Mouse (Mus musculus) forebrain, embryonic 14.5 days (tissue): ENCODE measurements around the gene Gpld1. TPM values are rescaled to one million over a fixed set of nuclear protein-coding genes. Genes with fewer than 3 reads are reported as not detected.
A peak's percentile ranks its signal among the peaks of the same experiment; 100 is the strongest.
"Not testable (repeated sequence)": the region's sequence is repeated elsewhere in the genome, so short reads cannot be mapped to it uniquely, and the experiment has no call there.

Experiments used
- ATAC-seq: fragments of 200-750 bp; cut with Nextera tagmentation; 2 replicates; pipeline ENCODE4 v1.8.0; 2017; ENCODE audit warnings: mild to moderate bottlenecking, moderate library complexity
- DNase-seq: peaks from one replicate; pipeline ENCODE4 v3.0.0-alpha.2; 2015; ENCODE audit warnings: low spot score
- H3K27ac ChIP-seq: fragments of 300-500 bp; sonication (generic); 2 replicates; pipeline ENCODE4 v1.5.1; 2014; ENCODE audit warnings: low read depth, mild to moderate bottlenecking, control low read depth, low read length, moderate library complexity
- H3K27me3 ChIP-seq: fragments of 300-500 bp; sonication (generic); replicated peaks from 2 replicates; pipeline ENCODE4 v1.6.1; 2014; ENCODE audit warnings: low read length, control low read depth, mixed read lengths; ENCODE audit not compliant: control insufficient read depth, insufficient read depth
- H3K36me3 ChIP-seq: fragments of 300-500 bp; sonication (generic); 2 replicates; pipeline ENCODE4 v1.6.1; 2014; ENCODE audit warnings: low read length, control low read depth; ENCODE audit not compliant: control insufficient read depth, insufficient read depth
- H3K4me1 ChIP-seq: fragments of 300-500 bp; sonication (generic); 2 replicates; pipeline ENCODE4 v1.6.1; 2014; ENCODE audit warnings: antibody characterized with exemption, low read length, control low read depth; ENCODE audit not compliant: control insufficient read depth, insufficient read depth
- H3K4me2 ChIP-seq: fragments of 300-500 bp; sonication (generic); 2 replicates; pipeline ENCODE4 v1.6.1; 2014; ENCODE audit warnings: mild to moderate bottlenecking, control low read depth, low read length
- H3K4me3 ChIP-seq: fragments of 300-500 bp; sonication (generic); 2 replicates; pipeline ENCODE4 v1.5.1; 2014; ENCODE audit warnings: low read depth, low read length, control low read depth
- H3K9ac ChIP-seq: fragments of 300-500 bp; sonication (generic); 2 replicates; pipeline ENCODE4 v1.6.1; 2014; ENCODE audit warnings: mild to moderate bottlenecking, low read length, control low read depth, moderate library complexity
- H3K9me3 ChIP-seq: fragments of 300-500 bp; sonication (generic); replicated peaks from 2 replicates; pipeline ENCODE4 v1.6.1; 2016; ENCODE audit warnings: low read length, control low read depth, mixed read lengths; ENCODE audit not compliant: control insufficient read depth
- WGBS: fragments of 180-500 bp; shearing (Covaris S2); extraction: QIAGEN DNeasy Blood & Tissue Kit; methylation state at CpG from one replicate; pipeline ENCODE4 v1.1.7; 2014; 5-methylcytosine and 5-hydroxymethylcytosine counted together
- polyA plus RNA-seq: library from polyadenylated mRNA; unstranded; fragments of >200 nt; fragmentation: Nextera tagmentation; extraction: Ambion mirVana; gene quantifications from 2 replicates; pipeline ENCODE4 v1.2.1, GENCODE M21; 2014

Gpld1 gene
- polyA plus RNA-seq, 1 experiment from 2014 or later: 0.67 TPM

DNA sequence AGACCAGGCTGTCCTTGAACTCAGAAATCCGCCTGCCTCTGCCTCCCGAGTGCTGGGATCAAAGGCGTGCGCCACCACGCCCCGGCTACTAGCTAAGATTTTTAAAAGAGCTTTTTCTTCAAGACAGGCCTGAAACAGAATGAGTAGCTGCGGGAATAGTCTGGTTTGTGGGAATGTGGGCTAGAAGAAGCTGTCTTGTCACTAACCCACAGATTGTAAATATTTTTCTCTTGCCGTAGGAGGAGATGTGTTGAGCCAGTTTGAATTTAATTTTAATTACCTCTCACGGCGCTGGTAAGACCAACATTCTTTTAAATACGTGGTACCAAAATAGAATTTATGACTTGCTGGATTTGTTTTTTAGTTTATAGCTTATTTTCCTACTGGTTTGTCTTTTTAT, 15.7 kb downstream of the Gpld1 start:
- no peak overlapping the region for H3K4me2 ChIP-seq
- WGBS: 92% methylated on average over 11 of the region's 11 CpGs
- H3K27me3 ChIP-seq: no peaks in the 10 kb centered on the region
- no peak overlapping the region for H3K27ac ChIP-seq
- no peak overlapping the region for H3K4me3 ChIP-seq
- H3K9me3 ChIP-seq: no peaks in the 10 kb centered on the region
- H3K36me3 ChIP-seq: no peaks in the 10 kb centered on the region
- no peaks in the 10 kb centered on the region for H3K4me1 ChIP-seq
- ATAC-seq (no peak), DNase-seq (no peak)
- no peak overlapping the region for H3K9ac ChIP-seq

DNA sequence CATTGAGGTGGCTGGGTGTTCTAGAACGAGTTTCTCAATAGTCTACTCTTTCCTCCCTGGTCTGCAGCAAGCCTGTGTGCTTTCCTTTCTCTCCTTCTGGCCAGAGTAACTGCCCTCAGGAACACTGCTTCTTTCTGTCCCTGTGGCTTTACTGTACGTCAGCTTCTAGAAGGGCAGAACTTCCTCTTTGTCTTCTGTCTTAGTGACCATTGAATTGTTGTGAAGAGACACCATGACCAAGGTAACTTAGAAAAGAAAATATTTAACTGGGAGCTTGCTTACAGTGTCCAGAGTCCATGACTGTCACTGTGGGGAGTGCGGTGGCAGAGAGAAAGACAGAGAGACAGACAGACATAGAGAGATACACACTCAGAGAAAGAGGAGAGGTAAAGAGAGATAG, 17.1 kb downstream of the Gpld1 start:
- Histone ChIP-seq H3K27ac (no peak overlapping the region), H3K9me3 (no peaks in the 10 kb centered on the region), H3K36me3 (no peaks in the 10 kb centered on the region), H3K4me1 (no peaks in the 10 kb centered on the region), H3K4me2 (no peak overlapping the region), H3K9ac (no peak overlapping the region), H3K27me3 (no peaks in the 10 kb centered on the region), H3K4me3 (no peak overlapping the region)
- ATAC-seq: no peak
- 79% methylated on average over 3 of the region's 3 CpGs for WGBS
- no peak for DNase-seq

DNA sequence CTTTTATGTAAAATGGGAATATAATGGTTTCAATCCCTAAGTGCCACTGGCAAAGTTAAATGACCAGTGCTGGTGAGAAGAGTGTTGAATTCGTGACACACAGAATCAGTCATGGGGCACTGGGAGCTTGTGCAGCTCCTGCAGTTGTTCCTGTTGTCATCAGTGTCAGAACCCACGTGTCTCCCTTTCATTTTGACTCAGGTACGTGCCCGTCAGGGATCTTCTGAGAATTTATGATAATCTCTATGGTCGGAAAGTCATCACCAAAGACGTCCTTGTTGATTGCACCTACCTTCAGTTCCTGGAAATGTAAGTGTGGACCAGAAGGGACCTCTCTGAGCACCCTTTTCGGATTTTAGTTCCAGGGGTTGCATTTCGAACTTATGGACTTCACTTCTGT, 19.2 kb downstream of the Gpld1 start:
- ATAC-seq (no peak), DNase-seq (no peak)
- Histone ChIP-seq H3K9me3 (no peaks in the 10 kb centered on the region), H3K4me1 (no peaks in the 10 kb centered on the region), H3K4me2 (no peak overlapping the region), H3K9ac (no peak overlapping the region), H3K36me3 (no peaks in the 10 kb centered on the region), H3K27me3 (no peaks in the 10 kb centered on the region), H3K27ac (no peak overlapping the region), H3K4me3 (no peak overlapping the region)
- 86% methylated on average over 8 of the region's 8 CpGs for WGBS

DNA sequence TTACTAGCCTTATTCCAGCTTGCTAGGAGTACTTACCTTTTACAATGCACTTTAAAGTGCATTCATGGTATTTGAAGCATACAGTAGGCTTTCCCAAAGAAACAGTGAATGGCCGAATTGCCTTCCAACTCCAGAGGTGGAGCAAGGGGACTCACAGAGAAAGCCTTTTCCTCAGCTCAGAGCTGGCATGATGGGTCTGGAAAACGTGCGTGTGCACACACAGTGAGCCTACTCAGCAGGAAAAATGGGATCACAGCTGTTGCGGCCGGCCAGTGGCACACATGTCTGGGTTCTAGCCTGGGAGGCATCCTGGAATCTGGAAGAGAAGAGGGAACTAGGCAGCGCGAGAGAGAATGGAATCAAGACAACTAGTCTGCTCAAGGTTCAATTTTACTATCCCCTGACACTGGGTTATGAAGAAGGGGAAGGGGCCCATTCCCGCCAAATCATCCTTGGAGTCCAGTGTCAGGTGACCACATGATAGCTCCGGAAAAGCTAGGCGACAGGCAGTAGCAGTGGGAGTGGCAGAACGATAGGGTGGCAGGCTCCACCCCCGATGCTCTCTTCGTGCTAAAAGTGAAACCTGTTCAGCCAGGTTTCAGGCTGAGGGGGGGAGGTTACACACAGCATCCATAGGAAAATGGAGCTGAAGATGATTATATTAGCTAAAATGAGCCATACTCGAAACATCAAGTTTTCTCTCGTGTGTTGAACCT, 22.3 kb downstream of the Gpld1 start:
- WGBS: 21% methylated on average over 15 of the region's 15 CpGs

GRCm38 (mm10) chr13:24965846-24966201, 22.9 kb downstream of the Gpld1 start:
- ATAC-seq (no peak), DNase-seq (no peak)
- Histone ChIP-seq H3K4me2 (peak overlapping the region; percentile 40), H3K27me3 (no peaks in the 10 kb centered on the region), H3K36me3 (no peaks in the 10 kb centered on the region), H3K4me1 (no peaks in the 10 kb centered on the region), H3K4me3 (peak overlapping the region; percentile 17), H3K27ac (no peak overlapping the region), H3K9ac (peak overlapping the region; percentile 1; the same call in 1 of the 2 replicates), H3K9me3 (no peaks in the 10 kb centered on the region)
- WGBS: 47% methylated on average over 5 of the region's 5 CpGs

More for the DNA sequence above, 22.3 kb downstream of the Gpld1 start:
- Histone ChIP-seq H3K27me3 (no peaks in the 10 kb centered on the region), H3K36me3 (no peaks in the 10 kb centered on the region), H3K9me3 (no peaks in the 10 kb centered on the region), H3K27ac (no peak overlapping the region), H3K4me3 (peak overlapping the region; percentile 17), H3K4me1 (no peaks in the 10 kb centered on the region), H3K9ac (peak overlapping the region; percentile 1; the same call in 1 of the 2 replicates), H3K4me2 (peak overlapping the region; percentile 40)
- DNase-seq (no peak), ATAC-seq (no peak)

DNA sequence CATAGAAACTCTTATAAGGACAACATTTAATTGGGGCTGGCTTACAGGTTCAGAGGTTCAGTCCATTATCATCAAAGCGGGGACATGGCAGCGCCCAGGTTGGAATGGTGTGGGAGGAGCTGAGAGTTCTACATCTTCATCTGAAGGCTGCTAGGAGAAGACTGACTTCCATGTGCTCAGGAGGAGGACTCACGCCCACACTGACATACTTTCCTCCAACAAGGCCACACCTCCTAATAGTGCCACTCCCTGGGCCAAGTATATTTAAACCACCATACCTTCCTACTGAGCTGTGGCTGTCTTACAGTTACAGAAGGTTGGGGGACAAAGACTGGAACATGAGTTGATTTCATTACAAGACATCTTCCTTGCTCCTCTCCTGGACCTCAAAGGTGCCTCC, 28.8 kb downstream of the Gpld1 start:
- not testable (repeated sequence) for ATAC-seq, H3K27me3 ChIP-seq, H3K9me3 ChIP-seq, DNase-seq, H3K9ac ChIP-seq, H3K27ac ChIP-seq, H3K4me3 ChIP-seq, H3K36me3 ChIP-seq, H3K4me1 ChIP-seq, H3K4me2 ChIP-seq
- 94% methylated on average over 3 of the region's 3 CpGs for WGBS

- no peak overlapping the region for H3K9ac ChIP-seq
- H3K4me3 ChIP-seq: no peak overlapping the region
- WGBS: 45% methylated on average over 4 of the region's 4 CpGs
- H3K4me1 ChIP-seq: no peaks in the 10 kb centered on the region
- ATAC-seq (peak; percentile 89), DNase-seq (peak; percentile 61)
- H3K9me3 ChIP-seq: no peaks in the 10 kb centered on the region
- H3K27ac ChIP-seq: no peak overlapping the region
- no peaks in the 10 kb centered on the region for H3K27me3 ChIP-seq
- H3K36me3 ChIP-seq: no peaks in the 10 kb centered on the region
- no peak overlapping the region for H3K4me2 ChIP-seq
These were observed 33.4 kb downstream of the Gpld1 start for GRCm38 (mm10) chr13:24976384-24976783.

DNA sequence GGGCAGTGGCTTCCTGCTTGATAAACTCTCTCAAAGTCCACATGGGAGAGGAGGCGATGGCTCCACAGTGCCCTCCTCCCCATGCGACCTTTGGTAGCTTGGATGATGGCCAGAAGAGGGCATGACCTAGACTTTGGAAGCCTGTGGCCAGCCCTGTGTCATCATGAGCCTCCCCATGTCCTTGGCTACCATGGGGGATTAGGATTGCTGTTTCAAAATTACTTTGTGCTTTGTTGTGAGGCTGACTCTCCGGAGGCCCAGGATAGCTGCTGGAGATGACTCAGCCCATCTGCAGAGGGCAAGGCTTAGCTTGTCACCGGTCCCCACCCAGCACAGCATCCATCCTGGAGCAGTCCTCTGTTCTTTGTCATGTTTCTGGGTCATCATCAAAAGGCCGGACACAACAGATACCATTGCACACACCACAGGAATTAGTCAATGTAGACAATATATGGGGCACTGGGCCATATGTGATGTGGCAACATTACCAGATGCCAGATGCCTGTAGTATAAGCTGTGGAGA, 34.9 kb downstream of the Gpld1 start:
- Histone ChIP-seq H3K27ac (no peak overlapping the region), H3K4me2 (no peak overlapping the region), H3K4me3 (no peak overlapping the region), H3K27me3 (no peaks in the 10 kb centered on the region), H3K4me1 (no peaks in the 10 kb centered on the region), H3K36me3 (no peaks in the 10 kb centered on the region), H3K9me3 (no peaks in the 10 kb centered on the region), H3K9ac (no peak overlapping the region)
- 88% methylated on average over 5 of the region's 5 CpGs for WGBS
- no peak for DNase-seq
- ATAC-seq: no peak

DNA sequence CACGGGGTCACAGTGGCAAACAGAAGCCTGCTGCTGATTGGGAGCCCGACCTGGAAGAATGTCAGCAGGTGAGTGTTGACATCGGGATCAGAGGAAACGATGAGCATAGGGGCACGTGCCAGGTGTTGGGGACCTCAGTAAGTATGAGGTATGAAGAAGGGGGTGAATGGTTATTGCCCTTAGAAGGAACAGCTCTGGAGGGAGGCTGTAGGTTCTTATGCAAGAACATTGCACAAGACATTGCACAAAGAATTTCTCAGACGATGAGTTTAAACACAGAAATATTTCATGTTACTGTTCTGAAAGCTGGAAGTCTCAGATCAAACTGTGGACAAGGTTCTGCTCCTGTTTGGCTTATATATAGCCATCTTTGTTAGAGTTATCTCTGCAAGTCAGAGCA, 38.1 kb downstream of the Gpld1 start:
- WGBS: 94% methylated on average over 6 of the region's 6 CpGs
- Histone ChIP-seq H3K4me1 (peaks cover 4% of the 10 kb centered on the region; the same call in 1 of the 2 replicates), H3K27me3 (no peaks in the 10 kb centered on the region), H3K9me3 (no peaks in the 10 kb centered on the region), H3K4me3 (no peak overlapping the region), H3K36me3 (no peaks in the 10 kb centered on the region), H3K27ac (no peak overlapping the region), H3K4me2 (no peak overlapping the region), H3K9ac (no peak overlapping the region)
- no peak for ATAC-seq
- no peak for DNase-seq
